Mouse (Mus musculus) kidney, adult 2 months (tissue): ENCODE measurements at regions not wholly inside any gene's neighbourhood (a gene's known extent, or its start where the extent isn't known, plus 50 kb on each side); places are given as distances from the start of the nearest gene placed in this dataset.

Source experiments
- CTCF ChIP-seq: fragments of 200-500 bp; conservative IDR thresholded peaks from 2 replicates; pipeline ENCODE4 v1.5.1; 2011; ENCODE audit warnings: low read depth, mild to moderate bottlenecking, control low read depth, low read length, moderate library complexity, mixed read lengths; ENCODE audit not compliant: insufficient read depth, insufficient read length
- POLR2A ChIP-seq: fragments of 200-500 bp; IDR thresholded peaks from one replicate; pipeline ENCODE4 v1.6.1; 2011; ENCODE audit warnings: low read depth, low read length, control low read depth

DNA sequence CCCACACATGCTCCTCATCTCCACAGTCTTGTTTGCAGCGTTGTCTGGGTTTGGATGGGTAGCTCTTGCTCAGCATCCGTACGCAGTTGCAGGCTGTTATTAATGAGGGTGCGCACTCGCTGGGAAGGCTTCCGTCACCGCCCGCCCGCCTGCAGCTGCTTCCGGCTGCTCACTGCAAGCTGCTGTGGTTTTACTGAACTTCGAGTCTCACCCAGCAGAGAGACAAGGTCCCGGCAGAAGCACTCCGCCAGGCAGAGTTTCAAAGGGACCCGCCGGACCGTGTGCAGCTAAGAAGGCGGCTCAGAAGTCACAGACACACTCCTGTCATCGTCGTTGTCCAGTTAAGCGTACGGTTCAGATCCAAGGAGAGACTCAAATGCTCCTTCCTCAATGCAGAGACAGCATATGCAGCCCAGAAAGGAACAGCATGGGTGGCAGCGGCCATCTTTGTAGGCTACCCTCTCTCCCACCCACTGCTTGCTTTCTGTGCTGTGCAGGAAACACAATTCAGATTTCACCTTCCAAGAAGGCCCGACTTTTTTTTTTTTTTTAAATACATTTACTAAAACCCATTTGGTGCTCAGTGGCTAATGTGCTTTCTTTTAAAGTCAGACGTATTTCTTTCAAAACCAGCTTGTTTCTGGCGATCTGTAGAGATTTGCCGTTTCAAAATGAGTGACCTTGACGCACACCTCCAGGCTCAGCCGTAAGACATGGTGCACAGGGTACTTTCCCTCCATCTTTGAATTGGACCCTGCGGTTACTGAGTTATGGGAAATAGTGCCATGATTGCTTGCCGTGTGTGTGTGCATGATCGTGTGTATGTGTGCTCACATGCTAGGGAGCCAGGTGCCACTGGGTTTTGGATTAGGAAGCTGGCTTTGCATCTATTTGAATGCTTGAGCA, 169.2 kb upstream of the Map3k1 start:
- TF ChIP-seq CTCF (no peak), POLR2A (no peak)
